Mouse (Mus musculus): ENCODE measurements around the gene Slc37a4. TPM values are rescaled to one million over a fixed set of nuclear protein-coding genes. Genes with fewer than 3 reads are reported as not detected.

The Slc37a4 gene
- total and polyA plus RNA-seq, 3 experiments, result 11.7 to 38.7 (median 25.5) TPM

GRCm38 (mm10) chr9:44420280-44420898 is 23.7 kb downstream of the Slc37a4 start (continued):
- TF ChIP-seq JUN (IDR thresholded peaks at IDR 0.05; ENCODE audit: insufficient read depth, low read depth, low read length), result no peak
- TF ChIP-seq JUND (conservative IDR thresholded peaks at IDR 0.05; ENCODE audit: low read depth, low read length), result no peak
- TF ChIP-seq USF2 (conservative IDR thresholded peaks at IDR 0.05; ENCODE audit: low read depth, low read length), result no peak
- no peak for TF ChIP-seq RAD21 (IDR thresholded peaks at IDR 0.05; ENCODE audit: low read depth, low read length)
- no peak for TF ChIP-seq USF1 (IDR thresholded peaks at IDR 0.05; ENCODE audit: low read depth, low read length)
- TF ChIP-seq ZC3H11A (IDR thresholded peaks at IDR 0.05; ENCODE audit: low read depth, low read length), result no peak
- TF ChIP-seq MAZ (IDR thresholded peaks at IDR 0.05; ENCODE audit: low read depth, low read length), result no peak
- TF ChIP-seq ZNF384 (IDR thresholded peaks at IDR 0.05; ENCODE audit: low read depth, low read length), result no peak
- peak; percentile 95 for TF ChIP-seq MAX (IDR thresholded peaks at IDR 0.05; ENCODE audit: low read length)
- no peak for TF ChIP-seq E2F4 (IDR thresholded peaks at IDR 0.05; ENCODE audit: insufficient replicate concordance, low read depth, low read length)
- no peak for TF ChIP-seq IRF4 (IDR thresholded peaks at IDR 0.05; ENCODE audit: low read depth, low read length)
- peak; percentile 97 for TF ChIP-seq MYC (IDR thresholded peaks at IDR 0.05; ENCODE audit: low read depth, low read length)
- 0 out of 2 replicates have a peak, but pooled peaks have one; percentile 52 for TF ChIP-seq RCOR1 (conservative IDR thresholded peaks at IDR 0.05; ENCODE audit: low read depth, low read length)
- TF ChIP-seq KAT2A (IDR thresholded peaks at IDR 0.05; ENCODE audit: insufficient replicate concordance, low read length), result 0 out of 2 replicates have a peak, but pooled peaks have one; percentile 55
- no peak for TF ChIP-seq ZMIZ1 (IDR thresholded peaks at IDR 0.05; ENCODE audit: low read depth, low read length)
- TF ChIP-seq SMC3 (IDR thresholded peaks at IDR 0.05; ENCODE audit: low read depth, low read length), result no peak
- peak; percentile 81; the same call in 1 of the 2 replicates for TF ChIP-seq MXI1 (IDR thresholded peaks at IDR 0.05; ENCODE audit: low read depth, low read length)
- TF ChIP-seq BHLHE40 (IDR thresholded peaks at IDR 0.05; ENCODE audit: low read depth, low read length), result no peak
- TF ChIP-seq TBP (conservative IDR thresholded peaks at IDR 0.05; ENCODE audit: low read depth, low read length), result peak; percentile 47; the same call in 1 of the 2 replicates

- dilution Hi-C loops (cut with MboI; ENCODE audit: extremely low pct_ligation_motif_present, extremely low pct_unique_long_range_greater_than_20kb, low sequenced_read_pairs) (no loop called here), in situ Hi-C loops (cut with MboI; ENCODE audit: low pct_ligation_motif_present, low pct_unique_long_range_greater_than_20kb, low sequenced_read_pairs) (no loop called here)
- Histone ChIP-seq H3K36me3 (replicated peaks in 1 of 2; ENCODE audit: control insufficient read depth in 1 of 2, insufficient read depth in 1 of 2, low read length in 1 of 2) (peaks cover 0 to 53% of the 10 kb centered on the region in 2 experiments), H3K4me2 (ENCODE audit: insufficient read depth, low read depth, poor library complexity, severe bottlenecking) (no peak overlapping the region), H3K79me2 (replicated peaks; ENCODE audit: control insufficient read depth, extremely low read depth, insufficient read depth, poor library complexity, severe bottlenecking) (no peaks in the 10 kb centered on the region; the same call in 1 of the 2 replicates), H3K4me3 (replicated peaks in 1 of 3; ENCODE audit: low read depth in 2 of 3, low read length in 2 of 3, poor library complexity in 1 of 3) (no peak overlapping the region), H3K27me3 (replicated peaks) (no peaks in the 10 kb centered on the region), H3K4me1 (ENCODE audit: control insufficient read depth in 1 of 2, insufficient read depth in 2 of 2) (peaks cover 4 to 27% of the 10 kb centered on the region in 2 experiments; a peak in 3 of 4 replicates), H3K27ac (ENCODE audit: insufficient read depth, low read depth) (no peak overlapping the region), H3K9me3 (replicated peaks; ENCODE audit: low read length) (no peaks in the 10 kb centered on the region), H3K9ac (ENCODE audit: insufficient read depth, low read depth) (no peak overlapping the region)
- DNase-seq (ENCODE audit: extremely low read depth), result no peak
- TF ChIP-seq USF1 (IDR thresholded peaks at IDR 0.05; ENCODE audit: low read depth, low read length) (no peak), CHD1 (IDR thresholded peaks at IDR 0.05; ENCODE audit: low read depth, low read length) (no peak), UBTF (IDR thresholded peaks at IDR 0.05; ENCODE audit: low read depth, low read length) (no peak), ZKSCAN1 (IDR thresholded peaks at IDR 0.05; ENCODE audit: borderline replicate concordance, low read depth, low read length) (no peak), POLR2A (IDR thresholded peaks at IDR 0.05; ENCODE audit: low read depth, low read length) (no peak), USF2 (conservative IDR thresholded peaks at IDR 0.05; ENCODE audit: low read depth, low read length) (no peak)
Measured at GRCm38 (mm10) chr9:44423576-44423975, 26.9 kb downstream of the Slc37a4 start.
